Mouse (Mus musculus) thymus, postnatal 0 days (tissue): ENCODE measurements around the gene Itih4. TPM values are rescaled to one million over a fixed set of nuclear protein-coding genes. Genes with fewer than 3 reads are reported as not detected.

Experiments
- DNase-seq: peaks from one replicate; pipeline ENCODE4 v3.0.0-alpha.2; 2015; ENCODE audit warnings: low spot score
- polyA plus RNA-seq: library from polyadenylated mRNA; unstranded; fragments of >200 nt; fragmentation: Nextera tagmentation; extraction: Ambion mirVana; gene quantifications from 2 replicates; pipeline ENCODE4 v1.2.1, GENCODE M21; 2015

The Itih4 gene
- polyA plus RNA-seq, 1 experiment from 2014 or later = 0.09 TPM

DNA sequence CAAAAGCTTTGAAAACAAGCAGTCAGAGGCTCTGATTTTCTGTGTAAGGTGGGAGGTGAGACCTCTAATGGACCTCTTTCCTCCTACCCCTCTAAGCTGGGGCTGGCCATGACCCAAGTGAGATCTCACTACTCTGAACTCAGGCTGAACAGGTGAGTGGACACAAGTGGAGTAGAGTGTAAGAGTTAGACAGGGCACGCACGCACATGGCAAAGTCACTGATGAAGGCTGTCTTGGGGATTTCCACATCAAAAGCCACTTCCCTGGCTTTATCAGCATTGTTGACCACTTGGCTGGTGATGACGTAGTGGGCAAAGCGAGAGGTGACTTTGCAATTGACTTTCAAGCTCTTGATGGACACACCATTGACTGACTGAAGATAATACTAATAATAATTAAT is 56.0 kb downstream of the Itih4 start:
- no peak for DNase-seq

DNA sequence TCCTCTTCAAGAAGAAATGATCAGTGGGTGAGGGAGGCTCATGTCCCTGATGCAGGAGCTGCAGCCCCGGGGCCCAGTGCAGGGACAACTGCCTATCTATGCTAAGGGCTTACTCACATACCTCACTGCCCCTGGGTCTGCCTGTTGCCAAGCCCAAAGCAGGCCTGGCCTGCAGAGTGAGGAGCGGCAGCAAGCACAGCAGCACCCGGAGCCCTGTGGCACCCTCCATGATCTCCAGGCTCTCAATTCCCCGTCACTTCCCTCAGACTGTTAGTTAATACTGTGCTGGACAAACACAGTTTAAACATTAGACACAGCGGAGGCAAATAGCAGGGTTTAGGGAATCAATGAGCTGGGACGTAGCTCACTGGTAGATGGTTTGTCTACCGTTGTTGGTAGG is 56.8 kb downstream of the Itih4 start, which contains the start of gene Itih1:
Gene Itih1, minus strand, starts transcription at position 252 of the 400 bp plus-strand sequence.
- DNase-seq = no peak

GRCm38 (mm10) chr14:30943860-30944674 is 57.8 kb downstream of the Itih4 start:
- peak; percentile 38 for DNase-seq

- DNase-seq = no peak
Measured at GRCm38 (mm10) chr14:30944745-30945144, 58.5 kb downstream of the Itih4 start.

GRCm38 (mm10) chr14:30949986-30950385 is 63.7 kb downstream of the Itih4 start:
- no peak for DNase-seq

GRCm38 (mm10) chr14:30951154-30951825 is 65.0 kb downstream of the Itih4 start, which contains the start of gene Nek4:
Gene Nek4, plus strand, starts transcription at chr14:30951377.
- peak; percentile 97 for DNase-seq

Other genes with a start within 250 kb of the Itih4 start
- gene Rft1, start 232.1 kb upstream of the Itih4 start, polyA plus RNA-seq = 10.5 and 12.0 TPM in 2 replicates
- 18.0 and 18.4 TPM in 2 replicates for gene Sfmbt1, start 171.6 kb upstream of the Itih4 start, polyA plus RNA-seq
- 18.3 and 19.9 TPM in 2 replicates for gene Tmem110, start 60.9 kb upstream of the Itih4 start, polyA plus RNA-seq
- gene Mustn1, start 7.3 kb upstream of the Itih4 start, polyA plus RNA-seq = 1.8 and 1.9 TPM in 2 replicates
- gene Itih3, start 37.3 kb downstream of the Itih4 start, polyA plus RNA-seq = 0.16 and 0.24 TPM in 2 replicates
- gene Itih1, start 56.8 kb downstream of the Itih4 start, polyA plus RNA-seq = 0.04 TPM in 1 of 2 replicates, not detected in the other
- 5.6 and 6.1 TPM in 2 replicates for gene Nek4, start 64.9 kb downstream of the Itih4 start, polyA plus RNA-seq
- 19.2 and 24.7 TPM in 2 replicates for gene Glt8d1, start 114.9 kb downstream of the Itih4 start, polyA plus RNA-seq
- gene Spcs1, start 115.2 kb downstream of the Itih4 start, polyA plus RNA-seq = 469 and 501 TPM in 2 replicates
- gene Pbrm1, start 132.7 kb downstream of the Itih4 start, polyA plus RNA-seq = 103 and 128 TPM in 2 replicates
- gene Gnl3, start 132.7 kb downstream of the Itih4 start, polyA plus RNA-seq = 141 and 143 TPM in 2 replicates
- 244 and 262 TPM in 2 replicates for gene Smim4, start 242.5 kb downstream of the Itih4 start, polyA plus RNA-seq
- 111 and 116 TPM in 2 replicates for gene Nt5dc2, start 244.6 kb downstream of the Itih4 start, polyA plus RNA-seq